Mouse (Mus musculus): Measurements from ENCODE around the gene Hps5. TPM values are rescaled to one million over a fixed set of nuclear protein-coding genes. Genes with fewer than 3 reads are reported as not detected.

The Hps5 gene
- 37.9 TPM for polyA plus RNA-seq (2017; shearing (Covaris generic))

GRCm38 (mm10) chr7:46795287-46796205 lies at the start of gene Hps5, which contains the start of gene Gtf2h1:
Hps5 (minus strand) TSS chr7:46796064.
Gtf2h1 (plus strand) TSS chr7:46796103.

GRCm38 (mm10) chr7:46840787-46841525 lies 45.1 kb upstream of the Hps5 start, which contains the start of gene Ldha:
Ldha (plus strand) TSS chr7:46841475.

DNA sequence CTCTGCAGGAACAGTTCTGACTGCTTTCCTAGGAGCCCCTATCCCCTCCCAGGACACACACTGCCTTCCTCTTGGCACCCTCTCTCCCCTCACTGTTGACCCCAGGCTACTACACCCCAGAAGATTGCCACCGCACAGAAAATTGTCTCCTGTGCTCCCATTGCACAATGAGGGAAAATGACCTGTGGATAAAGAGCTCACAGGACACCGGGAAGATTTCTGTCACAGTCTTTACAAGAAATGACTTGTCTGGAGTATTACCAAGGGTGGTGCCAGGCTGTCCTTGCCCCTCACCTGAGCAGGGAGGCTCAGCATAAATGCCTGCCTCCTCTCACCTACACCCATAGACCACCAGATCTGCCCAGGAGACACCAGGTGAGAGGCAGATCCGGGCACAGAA lies 44.4 kb downstream of the Hps5 start, which contains the start of gene Saa2:
TSS of gene Saa2 (plus strand) at position 301 of the 400 bp plus-strand sequence.

GRCm38 (mm10) chr7:46742880-46743279 lies 53.0 kb downstream of the Hps5 start, which contains the start of gene Saa1:
Saa1 (minus strand) TSS chr7:46742980.

GRCm38 (mm10) chr7:46732458-46732857 lies 63.4 kb downstream of the Hps5 start, which contains the start of gene Saa4:
Saa4 (minus strand) TSS chr7:46732603.

DNA sequence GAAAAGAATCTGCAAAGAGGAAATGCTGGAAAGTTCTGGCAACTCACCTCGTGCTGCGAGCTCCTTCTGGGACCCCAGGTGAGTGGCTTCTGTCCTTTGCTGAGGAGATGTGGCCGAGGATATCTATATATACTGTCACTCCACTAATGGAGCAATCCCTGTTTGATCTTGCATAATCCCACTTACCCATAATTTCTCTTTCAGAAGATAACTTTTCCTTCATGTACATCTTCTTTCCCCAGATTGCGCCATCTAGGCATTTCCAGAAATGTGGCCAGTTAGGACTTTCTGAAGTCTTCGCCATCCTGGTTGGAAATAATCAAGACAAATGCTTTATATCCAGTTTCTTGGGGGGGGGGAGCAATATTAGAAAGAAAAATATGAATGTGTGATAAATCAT lies 80.3 kb downstream of the Hps5 start, which contains the start of gene Saa3:
TSS of gene Saa3 (minus strand) at position 101 of the 400 bp plus-strand sequence.

Other genes starting within 250 kb of the Hps5 start
- gene Sergef, start 156.3 kb downstream of the Hps5 start, polyA plus RNA-seq (2017; shearing (Covaris generic)) = 22.1 TPM
- gene Tph1, start 123.5 kb downstream of the Hps5 start, polyA plus RNA-seq (2017; shearing (Covaris generic)) = not detected
- gene Saal1, start 85.4 kb downstream of the Hps5 start, polyA plus RNA-seq (2017; shearing (Covaris generic)) = 23.4 TPM
- not detected for gene Saa3, start 80.4 kb downstream of the Hps5 start, polyA plus RNA-seq (2017; shearing (Covaris generic))
- not detected for gene Saa4, start 63.5 kb downstream of the Hps5 start, polyA plus RNA-seq (2017; shearing (Covaris generic))
- gene Saa1, start 53.1 kb downstream of the Hps5 start, polyA plus RNA-seq (2017; shearing (Covaris generic)) = not detected
- not detected for gene Saa2, start 44.3 kb downstream of the Hps5 start, polyA plus RNA-seq (2017; shearing (Covaris generic))
- gene Gtf2h1, start within 50 bp of the Hps5 start, polyA plus RNA-seq (2017; shearing (Covaris generic)) = 50.6 TPM
- gene Ldha, start 45.4 kb upstream of the Hps5 start, polyA plus RNA-seq (2017; shearing (Covaris generic)) = 1,236 TPM
- gene Ldhc, start 65.1 kb upstream of the Hps5 start, polyA plus RNA-seq (2017; shearing (Covaris generic)) = not detected
- 158 TPM for gene Tsg101, start 123.9 kb upstream of the Hps5 start, polyA plus RNA-seq (2017; shearing (Covaris generic))
- 9.8 TPM for gene Uevld, start 162.5 kb upstream of the Hps5 start, polyA plus RNA-seq (2017; shearing (Covaris generic))
- gene Gm9999, start 187.5 kb upstream of the Hps5 start, polyA plus RNA-seq (2017; shearing (Covaris generic)) = not detected
- gene Spty2d1, start 212.3 kb upstream of the Hps5 start, polyA plus RNA-seq (2017; shearing (Covaris generic)) = 54.6 TPM

Data from inflammation-experienced regulatory T-cells, adult 16 weeks (primary cell).